Mouse (Mus musculus) mesoderm, embryonic 11.5 days (tissue): ENCODE results near the gene Chst4.

Source experiments
- DNase-seq: peaks from one replicate; pipeline ENCODE4 v3.0.0-alpha.2; 2012; ENCODE audit warnings: low read depth, low spot score

Chst4 gene

GRCm38 (mm10) chr8:110039659-110040058 lies at the start of gene Chst4:
Gene Chst4, minus strand, starts transcription at chr8:110039740.
- no peak for DNase-seq

- peak; percentile 11 for DNase-seq
Measured at GRCm38 (mm10) chr8:110082416-110083105, 43.0 kb upstream of the Chst4 start.

GRCm38 (mm10) chr8:110079282-110080221 lies 40.0 kb upstream of the Chst4 start, which contains the start of gene Zfp612:
Gene Zfp612, plus strand, starts transcription at chr8:110079746.
- peak; percentile 61 for DNase-seq

- no peak for DNase-seq
Measured at GRCm38 (mm10) chr8:110074496-110074895, 35.0 kb upstream of the Chst4 start.

GRCm38 (mm10) chr8:110071600-110071999 lies 32.1 kb upstream of the Chst4 start:
- DNase-seq, result peak; percentile 82

GRCm38 (mm10) chr8:110069706-110070105 lies 30.2 kb upstream of the Chst4 start:
- no peak for DNase-seq

- DNase-seq, result no peak
Measured at GRCm38 (mm10) chr8:110065676-110066075, 26.1 kb upstream of the Chst4 start.

- no peak for DNase-seq
Measured at GRCm38 (mm10) chr8:110064606-110065365, 25.2 kb upstream of the Chst4 start.

GRCm38 (mm10) chr8:110064161-110064560 lies 24.6 kb upstream of the Chst4 start:
- DNase-seq, result no peak

- no peak for DNase-seq
Measured at GRCm38 (mm10) chr8:110058207-110058606, 18.7 kb upstream of the Chst4 start.

- no peak for DNase-seq
Measured at GRCm38 (mm10) chr8:110051208-110051607, 11.7 kb upstream of the Chst4 start.

GRCm38 (mm10) chr8:110040509-110040908 lies 969 bp upstream of the Chst4 start:
- no peak for DNase-seq

- no peak for DNase-seq
Measured at GRCm38 (mm10) chr8:110039216-110039615, 324 bp downstream of the Chst4 start.

- DNase-seq, result no peak
Measured at GRCm38 (mm10) chr8:110036156-110036555, 3.4 kb downstream of the Chst4 start.

GRCm38 (mm10) chr8:110034331-110034730 lies 5.2 kb downstream of the Chst4 start:
- no peak for DNase-seq

- peak; percentile 44 for DNase-seq
Measured at GRCm38 (mm10) chr8:110033771-110034170, 5.8 kb downstream of the Chst4 start.

GRCm38 (mm10) chr8:110022768-110023344 lies 16.7 kb downstream of the Chst4 start:
- no peak for DNase-seq

GRCm38 (mm10) chr8:110022081-110022480 lies 17.5 kb downstream of the Chst4 start:
- DNase-seq, result no peak

GRCm38 (mm10) chr8:110010868-110011267 lies 28.7 kb downstream of the Chst4 start:
- peak; percentile 58 for DNase-seq

GRCm38 (mm10) chr8:110008995-110009446 lies 30.5 kb downstream of the Chst4 start:
- DNase-seq, result no peak
